8 mouse cellular contexts compared by ENCODE assay signal in the genomic region with DNA sequence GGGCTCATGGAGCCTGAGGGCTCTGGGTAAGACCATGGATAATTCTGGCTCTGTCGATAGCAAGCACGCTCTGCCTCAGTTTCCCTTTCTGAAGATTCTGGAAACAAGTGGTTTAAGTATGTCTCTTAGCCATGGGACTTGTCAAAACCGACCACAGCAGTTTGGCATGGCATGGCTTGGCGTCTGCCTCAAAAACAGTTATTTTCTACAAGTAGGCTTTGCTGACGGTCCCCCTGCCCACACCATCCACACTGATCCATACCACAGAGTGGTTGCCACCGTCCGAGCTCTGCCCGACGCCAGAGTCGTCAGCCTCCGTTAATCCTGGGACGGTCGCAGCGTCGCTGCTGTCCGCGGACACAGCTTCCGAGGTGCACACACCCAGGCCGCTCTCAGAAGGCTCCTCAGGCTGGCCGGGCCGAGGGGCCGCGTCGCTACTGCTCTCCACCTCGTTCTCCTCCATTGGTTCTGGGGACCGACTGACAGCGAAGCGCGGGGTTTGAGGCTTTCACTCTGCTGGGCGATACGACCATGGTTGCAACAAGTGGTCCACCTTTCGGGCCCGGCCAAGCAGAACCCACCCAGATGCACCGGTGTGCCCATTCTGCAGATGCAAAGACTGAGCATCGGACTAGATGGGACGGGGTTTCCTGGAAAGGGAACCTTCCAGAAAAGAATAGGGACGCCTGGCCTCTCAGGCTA. TPM values are rescaled to one million over a fixed set of nuclear protein-coding genes. Genes with fewer than 3 reads are reported as not detected.
DNase-seq lines count a peak whose midpoint lies in the region; ATAC-seq and TF ChIP-seq lines count a peak whose summit lies in the region.

No protein-coding gene starts in this region.

- no peak for TF ChIP-seq CTCF in olfactory bulb, adult 2 months (IDR thresholded peaks at IDR 0.05; ENCODE audit: insufficient read depth, low read depth, low read length)

- no peaks in the 10 kb centered on the region for H3K27me3 ChIP-seq in heart, embryonic 10.5 days (ENCODE audit: insufficient read depth, poor library complexity, severe bottlenecking)
- no peaks in the 10 kb centered on the region for H3K27me3 ChIP-seq in forebrain, embryonic 10.5 days (ENCODE audit: poor library complexity, severe bottlenecking)
- no peaks in the 10 kb centered on the region for H3K27me3 ChIP-seq in limb, embryonic 13.5 days

- in situ Hi-C loops in ES-E14 (cut with MboI; ENCODE audit: low sequenced_read_pairs in 2 of 2, unreplicated experiment in 2 of 2) = no loop called here

- peaks cover 55% of the 10 kb centered on the region for H3K36me3 ChIP-seq in heart, embryonic 10.5 days
- H3K36me3 ChIP-seq in ES-E14 (ENCODE audit: control insufficient read depth, insufficient read depth, low read length, poor library complexity, severe bottlenecking) = peaks cover 31% of the 10 kb centered on the region
- peaks cover 53% of the 10 kb centered on the region for H3K36me3 ChIP-seq in forebrain, embryonic 10.5 days (replicated peaks)
- H3K36me3 ChIP-seq in limb, embryonic 13.5 days = peaks cover 38% of the 10 kb centered on the region

- H3K4me1 ChIP-seq in heart, embryonic 10.5 days = peaks cover 30% of the 10 kb centered on the region
- peaks cover 4 to 14% of the 10 kb centered on the region in 2 experiments; a peak in 2 of 4 replicates for H3K4me1 ChIP-seq in ES-E14 (ENCODE audit: control insufficient read depth in 2 of 2, insufficient read depth in 2 of 2, low read length in 2 of 2, poor library complexity in 1 of 2)
- peaks cover 34% of the 10 kb centered on the region for H3K4me1 ChIP-seq in forebrain, embryonic 10.5 days
- H3K4me1 ChIP-seq in limb, embryonic 13.5 days = peaks cover 18% of the 10 kb centered on the region
- H3K4me1 ChIP-seq in olfactory bulb, adult 2 months (ENCODE audit: control insufficient read depth, insufficient read depth, low read length) = peaks cover 21% of the 10 kb centered on the region

- DNase-seq in heart, embryonic 10.5 days (ENCODE audit: low spot score) = no peak
- DNase-seq in heart, postnatal 4 days = no peak
- DNase-seq in ES-E14 (ENCODE audit: low read depth, low spot score) = no peak
- no peak for DNase-seq in forebrain, embryonic 10.5 days (ENCODE audit: extremely low spot score, low spot score)
- DNase-seq in urinary bladder, postnatal 25 days (ENCODE audit: low spot score) = no peak
- no peak for DNase-seq in frontal cortex, postnatal 36 days (ENCODE audit: low spot score in 2 of 2)

- peak overlapping the region; percentile 92 for H3K4me2 ChIP-seq in limb, embryonic 13.5 days (replicated peaks)

- no peak for TF ChIP-seq POLR2A in olfactory bulb, adult 2 months (IDR thresholded peaks at IDR 0.05; ENCODE audit: insufficient read depth, low read depth, low read length)

- 4% methylated on average over 37 of the region's 37 CpGs for WGBS in heart, embryonic 10.5 days
- WGBS in forebrain, embryonic 10.5 days = 9% methylated on average over 37 of the region's 37 CpGs
- WGBS in limb, embryonic 13.5 days = 5% methylated on average over 37 of the region's 37 CpGs
- WGBS in olfactory bulb, adult 2 months = 4% methylated on average over 37 of the region's 37 CpGs

- peaks cover 6% of the 10 kb centered on the region for H3K9me3 ChIP-seq in heart, embryonic 10.5 days
- no peaks in the 10 kb centered on the region for H3K9me3 ChIP-seq in ES-E14 (ENCODE audit: control insufficient read depth, insufficient read depth, low read depth, low read length)
- H3K9me3 ChIP-seq in forebrain, embryonic 10.5 days = peaks cover 17% of the 10 kb centered on the region
- peaks cover 9% of the 10 kb centered on the region for H3K9me3 ChIP-seq in limb, embryonic 13.5 days

- peak overlapping the region; percentile 81 for H3K9ac ChIP-seq in ES-E14 (ENCODE audit: insufficient read depth, low read depth, low read length, poor library complexity, severe bottlenecking)
- peak overlapping the region; percentile 89 for H3K9ac ChIP-seq in limb, embryonic 13.5 days

- ATAC-seq in limb, embryonic 13.5 days (ENCODE audit: low FRiP score, low read depth) = no peak; the same call in 1 of the 2 replicates

- H3K4me3 ChIP-seq in heart, embryonic 10.5 days = peak overlapping the region; percentile 82
- peak overlapping the region; percentile 92 to 96 for H3K4me3 ChIP-seq in ES-E14 (ENCODE audit: insufficient read depth in 1 of 2, low read depth in 1 of 2, low read length in 2 of 2, poor library complexity in 1 of 2, severe bottlenecking in 1 of 2)
- peak overlapping the region; percentile 63 for H3K4me3 ChIP-seq in forebrain, embryonic 10.5 days
- H3K4me3 ChIP-seq in limb, embryonic 13.5 days = peak overlapping the region; percentile 89
- H3K4me3 ChIP-seq in olfactory bulb, adult 2 months (ENCODE audit: insufficient read depth, low read depth, low read length) = peak overlapping the region; percentile 71

- H3K27ac ChIP-seq in heart, embryonic 10.5 days = peak overlapping the region; percentile 100
- H3K27ac ChIP-seq in ES-E14 (ENCODE audit: insufficient read depth, low read depth, low read length, poor library complexity, severe bottlenecking) = peak overlapping the region; percentile 99
- peak overlapping the region; percentile 96 for H3K27ac ChIP-seq in forebrain, embryonic 10.5 days
- H3K27ac ChIP-seq in limb, embryonic 13.5 days = peak overlapping the region; percentile 98
- peak overlapping the region; percentile 64 for H3K27ac ChIP-seq in olfactory bulb, adult 2 months (ENCODE audit: insufficient read depth, low read depth, low read length)

TF ChIP-seq in ES-E14, 5 proteins besides CTCF, POLR2A, EP300 and RAD21:
- TF ChIP-seq CHD2 (IDR thresholded peaks at IDR 0.05; ENCODE audit: low read depth, low read length) (no peak), ZC3H11A (IDR thresholded peaks at IDR 0.05; ENCODE audit: borderline replicate concordance, low read depth, low read length) (no peak), HCFC1 (IDR thresholded peaks at IDR 0.05; ENCODE audit: borderline replicate concordance, insufficient read depth, low read length) (no peak), ZNF384 (IDR thresholded peaks at IDR 0.05; ENCODE audit: low read depth, low read length) (no peak)

RNA-seq across cellular contexts. Expression of a gene that starts 1.0 kb away (rescaled TPM):
- 12.6 and 13.5 TPM in 2 replicates for polyA plus RNA-seq in heart, embryonic 10.5 days (2016; fragmentation: Nextera tagmentation; extraction: Ambion mirVana)
- total RNA-seq in heart, postnatal 4 days (2021) = 10 to 100 TPM; 14.7 to 15.8 TPM
- 18.5 and 22.4 TPM in 2 replicates for total RNA-seq in ES-E14 (2012; rRNA removed)
- polyA plus RNA-seq in forebrain, embryonic 10.5 days (2016; fragmentation: Nextera tagmentation; extraction: Ambion mirVana) = 16.0 and 16.6 TPM in 2 replicates
- 13.5 and 15.2 TPM in 2 replicates for polyA plus RNA-seq in limb, embryonic 13.5 days (2015; fragmentation: Nextera tagmentation; extraction: Ambion mirVana)
- not detected in 2 replicates for polyA plus RNA-seq in olfactory bulb, adult 2 months (2012; ENCODE audit: insufficient read depth, insufficient read length, low replicate concordance, missing spikeins)

RNA-seq across cellular contexts. Expression of a gene that starts 30.1 kb away (rescaled TPM):
- polyA plus RNA-seq in heart, embryonic 10.5 days (2016; fragmentation: Nextera tagmentation; extraction: Ambion mirVana) = 0.53 and 1.1 TPM in 2 replicates
- under 1 TPM; 0.48 to 0.63 TPM for total RNA-seq in heart, postnatal 4 days (2021)
- total RNA-seq in ES-E14 (2012; rRNA removed) = 5.8 and 7.0 TPM in 2 replicates
- polyA plus RNA-seq in forebrain, embryonic 10.5 days (2016; fragmentation: Nextera tagmentation; extraction: Ambion mirVana) = 0.45 TPM in 1 of 2 replicates, not detected in the other
- 5.5 and 7.1 TPM in 2 replicates for polyA plus RNA-seq in limb, embryonic 13.5 days (2015; fragmentation: Nextera tagmentation; extraction: Ambion mirVana)
- not detected in 2 replicates for polyA plus RNA-seq in olfactory bulb, adult 2 months (2012; ENCODE audit: insufficient read depth, insufficient read length, low replicate concordance, missing spikeins)

RNA-seq across cellular contexts. Expression of a gene that starts 31.4 kb away (rescaled TPM):
- polyA plus RNA-seq in heart, embryonic 10.5 days (2016; fragmentation: Nextera tagmentation; extraction: Ambion mirVana) = 57.9 and 61.5 TPM in 2 replicates
- 10 to 100 TPM; 47.0 to 48.2 TPM for total RNA-seq in heart, postnatal 4 days (2021)
- 30.4 and 39.5 TPM in 2 replicates for total RNA-seq in ES-E14 (2012; rRNA removed)
- polyA plus RNA-seq in forebrain, embryonic 10.5 days (2016; fragmentation: Nextera tagmentation; extraction: Ambion mirVana) = 78.3 and 84.6 TPM in 2 replicates
- polyA plus RNA-seq in limb, embryonic 13.5 days (2015; fragmentation: Nextera tagmentation; extraction: Ambion mirVana) = 87.4 and 88.4 TPM in 2 replicates
- not detected in 2 replicates for polyA plus RNA-seq in olfactory bulb, adult 2 months (2012; ENCODE audit: insufficient read depth, insufficient read length, low replicate concordance, missing spikeins)

RNA-seq across cellular contexts. Expression of a gene that starts 50.1 kb away (rescaled TPM):
- 0.74 and 0.92 TPM in 2 replicates for polyA plus RNA-seq in heart, embryonic 10.5 days (2016; fragmentation: Nextera tagmentation; extraction: Ambion mirVana)
- total RNA-seq in heart, postnatal 4 days (2021) = 1 to 10 TPM in 1 of 2 experiments, under 1 TPM in 1; 0.90 to 1.1 TPM
- 1.7 and 2.0 TPM in 2 replicates for total RNA-seq in ES-E14 (2012; rRNA removed)
- 0.92 and 0.93 TPM in 2 replicates for polyA plus RNA-seq in forebrain, embryonic 10.5 days (2016; fragmentation: Nextera tagmentation; extraction: Ambion mirVana)
- 1.00 and 1.2 TPM in 2 replicates for polyA plus RNA-seq in limb, embryonic 13.5 days (2015; fragmentation: Nextera tagmentation; extraction: Ambion mirVana)
- polyA plus RNA-seq in olfactory bulb, adult 2 months (2012; ENCODE audit: insufficient read depth, insufficient read length, low replicate concordance, missing spikeins) = not detected in 2 replicates

RNA-seq across cellular contexts. Expression of a gene that starts 53.0 kb away (rescaled TPM):
- 8.1 and 12.6 TPM in 2 replicates for polyA plus RNA-seq in heart, embryonic 10.5 days (2016; fragmentation: Nextera tagmentation; extraction: Ambion mirVana)
- total RNA-seq in heart, postnatal 4 days (2021) = 10 to 100 TPM; 13.2 to 20.5 TPM
- total RNA-seq in ES-E14 (2012; rRNA removed) = 56.1 and 117 TPM in 2 replicates
- polyA plus RNA-seq in forebrain, embryonic 10.5 days (2016; fragmentation: Nextera tagmentation; extraction: Ambion mirVana) = 36.6 and 40.0 TPM in 2 replicates
- 36.7 and 44.0 TPM in 2 replicates for polyA plus RNA-seq in limb, embryonic 13.5 days (2015; fragmentation: Nextera tagmentation; extraction: Ambion mirVana)
- polyA plus RNA-seq in olfactory bulb, adult 2 months (2012; ENCODE audit: insufficient read depth, insufficient read length, low replicate concordance, missing spikeins) = not detected in 2 replicates
